Mouse (Mus musculus) inflammation-experienced regulatory T-cells (primary cell): ENCODE results near the gene Fkbp7. TPM values are rescaled to one million over a fixed set of nuclear protein-coding genes. Genes with fewer than 3 reads are reported as not detected.

Experiments
- polyA plus RNA-seq, 2 experiments: library from polyadenylated mRNA; unstranded; fragments of 100-300 nt; shearing (Covaris generic); gene quantifications; one replicate each; pipeline ENCODE4 v1.2.1; 2017

Gene Fkbp7
- polyA plus RNA-seq: 1 to 10 TPM; 2.8 to 4.1 TPM

DNA sequence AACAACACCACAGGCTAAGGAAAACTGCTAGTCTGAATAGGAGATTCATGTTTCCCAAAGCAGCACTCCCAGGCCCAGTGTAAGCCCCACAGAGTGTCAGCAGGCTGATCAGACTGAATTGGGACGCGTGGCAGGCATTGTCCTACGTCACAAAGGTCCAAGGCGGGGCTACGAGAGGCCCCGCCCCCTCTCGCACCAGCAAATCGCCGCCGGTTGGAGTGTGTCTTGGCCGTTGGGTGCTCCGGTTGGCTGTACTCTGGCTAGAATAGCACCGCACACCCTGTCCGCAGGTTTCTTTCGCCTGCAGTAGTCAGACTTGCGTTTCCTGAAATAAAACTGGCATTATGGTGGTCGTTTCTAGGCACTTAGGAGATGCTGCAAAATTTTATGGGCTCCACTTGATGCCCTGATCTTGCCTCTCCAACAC, at the start of gene Fkbp7:
Gene Fkbp7 (minus strand): TSS at position 151 of the 427 bp plus-strand sequence.

DNA sequence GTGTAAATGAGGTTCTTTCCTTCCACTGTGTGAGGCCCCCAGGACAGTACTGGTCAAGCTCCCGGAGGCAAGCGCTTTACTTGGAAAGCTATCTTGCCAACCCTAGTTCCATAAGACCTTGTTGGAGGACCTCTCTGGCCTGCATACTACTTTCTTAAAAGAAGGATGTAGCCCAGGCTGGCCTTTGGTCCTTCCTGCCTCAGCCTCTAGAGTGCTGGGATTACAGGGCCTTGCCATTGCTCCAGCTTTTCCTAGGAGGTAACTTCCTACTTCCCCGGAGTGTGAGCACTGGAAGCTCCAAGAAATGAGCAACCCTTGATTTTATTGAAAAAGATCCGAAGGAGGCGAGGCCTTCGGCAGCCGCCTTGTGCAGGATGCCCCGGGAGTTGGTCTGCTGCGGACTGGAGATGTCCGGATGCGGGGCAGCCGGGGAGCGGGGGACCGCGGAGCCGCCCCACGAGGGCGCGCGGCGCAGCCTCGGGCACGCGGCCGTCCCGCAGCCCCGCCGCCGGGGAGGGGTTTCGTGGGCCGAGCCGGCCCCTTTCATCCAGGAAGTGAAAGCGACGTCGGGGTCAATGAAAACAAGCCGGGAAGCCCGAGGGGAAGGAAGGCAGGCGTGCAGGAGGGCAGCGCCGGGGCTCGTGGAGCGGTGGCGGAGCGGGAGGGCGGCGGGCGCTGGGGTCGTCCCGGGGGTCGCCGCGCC, 2.0 kb upstream of the Fkbp7 start, which contains the start of gene Plekha3:
Gene Plekha3 (plus strand): TSS at position 557 of the 703 bp plus-strand sequence.

DNA sequence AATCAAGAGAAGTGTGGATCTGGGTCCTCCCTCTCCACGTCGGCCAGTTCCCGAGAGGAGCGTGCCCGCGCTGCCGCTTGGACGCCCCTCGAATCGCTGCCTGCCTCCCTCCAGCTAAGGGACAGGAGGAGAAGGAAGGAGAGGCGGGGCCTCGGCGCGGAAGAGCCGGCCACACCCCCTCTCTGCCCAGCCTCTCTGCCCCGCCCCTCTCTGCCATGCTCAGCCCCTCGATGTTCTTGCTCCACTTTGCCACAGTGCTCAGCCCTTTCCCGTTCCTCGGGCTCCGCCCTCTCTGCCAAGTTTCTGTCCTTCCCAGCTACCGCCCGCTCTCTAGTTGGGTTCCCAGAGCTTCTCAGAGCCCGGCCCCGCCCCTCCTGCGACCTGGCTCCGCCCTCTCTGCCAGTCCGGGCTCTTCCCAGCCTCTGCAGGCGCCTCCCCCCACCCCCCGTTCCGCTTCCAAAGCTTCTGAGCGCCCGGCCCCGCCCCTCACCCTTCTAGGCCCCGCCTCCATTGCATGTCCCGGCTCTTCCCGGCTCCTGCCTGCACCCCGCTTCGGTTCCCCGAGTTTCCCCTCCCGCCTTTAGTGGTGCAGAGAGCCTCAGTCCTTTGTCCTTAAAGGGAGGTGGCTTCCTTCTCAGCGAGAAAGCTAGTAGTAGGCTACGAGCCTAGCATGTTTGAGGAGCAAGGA, 24.9 kb downstream of the Fkbp7 start, which contains the start of the genes Prkra and Pjvk:
Gene Prkra (minus strand): TSS at position 133 of the 688 bp plus-strand sequence.
Gene Pjvk (plus strand): TSS at position 594 of the 688 bp plus-strand sequence.

Other genes with a start within 250 kb of the Fkbp7 start
- gene Prkra, start 25.1 kb downstream of the Fkbp7 start, polyA plus RNA-seq: 1 to 10 TPM; 7.7 to 8.8 TPM
- under 1 TPM in 1 of 2 experiments, not detected in 1; 0.77 TPM for gene Pjvk, start 24.6 kb downstream of the Fkbp7 start, polyA plus RNA-seq
- 10 to 100 TPM; 44.7 to 52.4 TPM for gene Plekha3, start 2.2 kb upstream of the Fkbp7 start, polyA plus RNA-seq